Mouse (Mus musculus): ENCODE data around the gene Meis1. TPM values are rescaled to one million over a fixed set of nuclear protein-coding genes. Genes with fewer than 3 reads are reported as not detected.

The Meis1 gene
- total and polyA plus RNA-seq, 3 experiments: 0.19 to 3.6 (median 0.81) TPM

DNA sequence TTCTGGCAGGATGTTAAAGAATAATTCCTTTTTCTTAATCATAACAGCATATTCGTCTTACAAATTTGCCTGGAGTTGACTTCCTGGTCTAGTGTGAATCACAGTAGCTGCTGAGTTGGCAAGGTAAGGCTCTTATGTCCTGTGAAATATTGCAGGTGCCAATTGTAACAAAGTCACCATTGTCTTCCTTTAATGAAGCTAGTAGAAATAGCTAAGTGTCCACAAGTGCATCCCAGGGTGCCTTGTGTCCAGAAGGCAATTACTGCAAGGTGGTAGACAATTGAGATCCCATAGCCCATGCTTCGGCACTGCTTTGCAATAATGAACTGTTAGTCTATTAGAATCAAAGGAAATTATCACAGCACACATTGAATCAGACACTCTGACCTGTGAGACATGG is 151.1 kb downstream of the Meis1 start:
- no peaks in the 10 kb centered on the region for H3K36me3 ChIP-seq (replicated peaks in 1 of 2; ENCODE audit: control insufficient read depth in 1 of 2, insufficient read depth in 1 of 2, low read length in 1 of 2)
- DNase-seq (ENCODE audit: extremely low read depth): no peak
- H3K27me3 ChIP-seq (replicated peaks): no peaks in the 10 kb centered on the region
- no peaks in the 10 kb centered on the region for H3K79me2 ChIP-seq (replicated peaks; ENCODE audit: control insufficient read depth, extremely low read depth, insufficient read depth, poor library complexity, severe bottlenecking)
- no peak overlapping the region for H3K4me3 ChIP-seq (replicated peaks in 1 of 3; ENCODE audit: low read depth in 2 of 3, low read length in 2 of 3, poor library complexity in 1 of 3)
- no peaks in the 10 kb centered on the region for H3K9me3 ChIP-seq (replicated peaks; ENCODE audit: low read length)
- H3K4me1 ChIP-seq (ENCODE audit: control insufficient read depth in 1 of 2, insufficient read depth in 2 of 2): no peaks in the 10 kb centered on the region
- H3K9ac ChIP-seq (ENCODE audit: insufficient read depth, low read depth): no peak overlapping the region
- no peak overlapping the region for H3K27ac ChIP-seq (ENCODE audit: insufficient read depth, low read depth)
- no peak for TF ChIP-seq PAX5 (IDR thresholded peaks at IDR 0.05; ENCODE audit: low read length)
- TF ChIP-seq ZMIZ1 (IDR thresholded peaks at IDR 0.05; ENCODE audit: low read depth, low read length): no peak
- no peak for TF ChIP-seq ELF1 (IDR thresholded peaks at IDR 0.05; ENCODE audit: low read depth, low read length)
- TF ChIP-seq TBP (conservative IDR thresholded peaks at IDR 0.05; ENCODE audit: low read depth, low read length): no peak
- TF ChIP-seq CTCF (conservative IDR thresholded peaks at IDR 0.05 in 1 of 2, IDR thresholded peaks at IDR 0.05 in 1 of 2; ENCODE audit: low read depth in 2 of 2, low read length in 2 of 2): no peak
- no peak for TF ChIP-seq UBTF (IDR thresholded peaks at IDR 0.05; ENCODE audit: low read depth, low read length)
- no peak for TF ChIP-seq HCFC1 (IDR thresholded peaks at IDR 0.05; ENCODE audit: low read depth, low read length)
- TF ChIP-seq ZC3H11A (IDR thresholded peaks at IDR 0.05; ENCODE audit: low read depth, low read length): no peak
- TF ChIP-seq GABPA (IDR thresholded peaks at IDR 0.05; ENCODE audit: insufficient replicate concordance, low read depth, low read length): no peak
- no peak for TF ChIP-seq ZKSCAN1 (IDR thresholded peaks at IDR 0.05; ENCODE audit: borderline replicate concordance, low read depth, low read length)
- TF ChIP-seq MEF2A (IDR thresholded peaks at IDR 0.05; ENCODE audit: borderline replicate concordance, low read depth, low read length): no peak
- no peak overlapping the region for H3K4me2 ChIP-seq (ENCODE audit: insufficient read depth, low read depth, poor library complexity, severe bottlenecking)
- in situ Hi-C loops (cut with MboI; ENCODE audit: low pct_ligation_motif_present, low pct_unique_long_range_greater_than_20kb, low sequenced_read_pairs) (no loop called here), dilution Hi-C loops (cut with MboI; ENCODE audit: extremely low pct_ligation_motif_present, extremely low pct_unique_long_range_greater_than_20kb, low sequenced_read_pairs) (no loop called here)

GRCm38 (mm10) chr11:18866198-18866836 is 152.5 kb downstream of the Meis1 start:
- Histone ChIP-seq H3K4me3 (replicated peaks in 1 of 3; ENCODE audit: low read depth in 2 of 3, low read length in 2 of 3, poor library complexity in 1 of 3) (no peak overlapping the region), H3K4me2 (ENCODE audit: insufficient read depth, low read depth, poor library complexity, severe bottlenecking) (no peak overlapping the region), H3K27me3 (replicated peaks) (no peaks in the 10 kb centered on the region), H3K36me3 (replicated peaks in 1 of 2; ENCODE audit: control insufficient read depth in 1 of 2, insufficient read depth in 1 of 2, low read length in 1 of 2) (no peaks in the 10 kb centered on the region), H3K9ac (ENCODE audit: insufficient read depth, low read depth) (no peak overlapping the region), H3K79me2 (replicated peaks; ENCODE audit: control insufficient read depth, extremely low read depth, insufficient read depth, poor library complexity, severe bottlenecking) (no peaks in the 10 kb centered on the region), H3K9me3 (replicated peaks; ENCODE audit: low read length) (no peaks in the 10 kb centered on the region), H3K27ac (ENCODE audit: insufficient read depth, low read depth) (no peak overlapping the region), H3K4me1 (ENCODE audit: control insufficient read depth in 1 of 2, insufficient read depth in 2 of 2) (no peaks in the 10 kb centered on the region)
- dilution Hi-C loops (cut with MboI; ENCODE audit: extremely low pct_ligation_motif_present, extremely low pct_unique_long_range_greater_than_20kb, low sequenced_read_pairs) (no loop called here), in situ Hi-C loops (cut with MboI; ENCODE audit: low pct_ligation_motif_present, low pct_unique_long_range_greater_than_20kb, low sequenced_read_pairs) (no loop called here)
- no peak for DNase-seq (ENCODE audit: extremely low read depth)
- TF ChIP-seq ZKSCAN1 (IDR thresholded peaks at IDR 0.05; ENCODE audit: borderline replicate concordance, low read depth, low read length) (no peak), MEF2A (IDR thresholded peaks at IDR 0.05; ENCODE audit: borderline replicate concordance, low read depth, low read length) (no peak), RAD21 (IDR thresholded peaks at IDR 0.05; ENCODE audit: low read depth, low read length) (no peak), UBTF (IDR thresholded peaks at IDR 0.05; ENCODE audit: low read depth, low read length) (no peak), CTCF (conservative IDR thresholded peaks at IDR 0.05 in 1 of 2, IDR thresholded peaks at IDR 0.05 in 1 of 2; ENCODE audit: low read depth in 2 of 2, low read length in 2 of 2) (no peak), JUN (IDR thresholded peaks at IDR 0.05; ENCODE audit: insufficient read depth, low read depth, low read length) (no peak)
